In genomic region chr1:33714796-33715195, GRCm38 (mm10) we compare ENCODE assay signal across 12 mouse cellular contexts. TPM values are rescaled to one million over a fixed set of nuclear protein-coding genes. Genes with fewer than 3 reads are reported as not detected.
A peak's percentile ranks its signal among the peaks of the same experiment; 100 is the strongest.
DNase-seq lines count a peak whose midpoint lies in the region; ATAC-seq and TF ChIP-seq lines count a peak whose summit lies in the region.
"Had no signal": no experiment of that assay in that cellular context is flagged by ENCODE, and none has a peak within 500 bp of the region (broad histone marks: within the 10 kb centered on the region; RNA-seq: fewer than 3 reads in every experiment).

No protein-coding gene starts in this region.

- no peak for TF ChIP-seq POLR2A in limb, embryonic 14.5 days (IDR thresholded peaks at IDR 0.05; ENCODE audit: borderline replicate concordance, extremely low read depth, insufficient read depth, insufficient read length)

- H3K36me3 ChIP-seq in midbrain, embryonic 11.5 days (ENCODE audit: control insufficient read depth, insufficient read depth, low read length), result no peaks in the 10 kb centered on the region
- H3K36me3 ChIP-seq in midbrain, embryonic 16.5 days (ENCODE audit: control insufficient read depth, insufficient read depth, low read length), result no peaks in the 10 kb centered on the region
- no peaks in the 10 kb centered on the region for H3K36me3 ChIP-seq in limb, embryonic 14.5 days (ENCODE audit: control insufficient read depth, insufficient read depth, low read length)

- H3K27me3 ChIP-seq in midbrain, embryonic 11.5 days (ENCODE audit: control insufficient read depth, insufficient read depth, low read length), result no peaks in the 10 kb centered on the region
- no peaks in the 10 kb centered on the region for H3K27me3 ChIP-seq in midbrain, embryonic 16.5 days (ENCODE audit: control insufficient read depth, insufficient read depth, low read depth, low read length)
- no peaks in the 10 kb centered on the region for H3K27me3 ChIP-seq in limb, embryonic 14.5 days (ENCODE audit: control insufficient read depth, insufficient read depth, low read length)

- WGBS in midbrain, embryonic 11.5 days, result 9% methylated on average over 10 of the region's 10 CpGs
- 4% methylated on average over 10 of the region's 10 CpGs for WGBS in midbrain, embryonic 16.5 days
- 5% methylated on average over 10 of the region's 10 CpGs for WGBS in limb, embryonic 14.5 days

- peak; percentile 78 for DNase-seq in heart, adult 11 months
- no peak for DNase-seq in heart, postnatal 14 days
- no peak for DNase-seq in midbrain, embryonic 11.5 days (ENCODE audit: low spot score, missing footprints)
- peak; percentile 47 for DNase-seq in limb, embryonic 14.5 days (ENCODE audit: low spot score)
- no peak for DNase-seq in layer of hippocampus, postnatal 25 days (ENCODE audit: extremely low spot score in 1 of 2, low spot score in 1 of 2)
- DNase-seq in left cerebral cortex, adult 9 months (ENCODE audit: low spot score in 2 of 2), result no peak
- DNase-seq: cerebellum, postnatal 10 days; gastrocnemius, postnatal 14 days; layer of hippocampus, adult 9-11 months had no signal

- H3K9ac ChIP-seq in midbrain, embryonic 11.5 days (ENCODE audit: low read length), result no peak overlapping the region
- H3K9ac ChIP-seq in midbrain, embryonic 16.5 days (ENCODE audit: low read depth, low read length), result no peak overlapping the region
- H3K9ac ChIP-seq in limb, embryonic 14.5 days (ENCODE audit: low read depth, low read length, severe bottlenecking), result no peak overlapping the region

- no peaks in the 10 kb centered on the region for H3K9me3 ChIP-seq in midbrain, embryonic 11.5 days (ENCODE audit: control insufficient read depth, low read length)
- no peaks in the 10 kb centered on the region for H3K9me3 ChIP-seq in midbrain, embryonic 16.5 days (replicated peaks; ENCODE audit: control insufficient read depth, low read length, poor library complexity, severe bottlenecking)
- H3K9me3 ChIP-seq in limb, embryonic 14.5 days (ENCODE audit: control insufficient read depth, low read length), result no peaks in the 10 kb centered on the region

- peak overlapping the region; percentile 6; the same call in 1 of the 2 replicates for H3K4me2 ChIP-seq in midbrain, embryonic 11.5 days
- H3K4me2 ChIP-seq in midbrain, embryonic 16.5 days (ENCODE audit: low read length), result no peak overlapping the region
- H3K4me2 ChIP-seq in limb, embryonic 14.5 days (replicated peaks; ENCODE audit: low read depth, low read length, severe bottlenecking), result 0 out of 2 replicates have a peak overlapping the region, but pooled peaks have one; percentile 2

- intact Hi-C loops in heart, postnatal 14 days (cut with DNase I), result no loop called here

- ATAC-seq in midbrain, embryonic 11.5 days (ENCODE audit: low FRiP score), result peak; percentile 69
- no peak for ATAC-seq in midbrain, embryonic 16.5 days
- no peak for ATAC-seq in limb, embryonic 14.5 days (ENCODE audit: low FRiP score, low read depth)
- ATAC-seq in activated CD4-positive, CD25-positive, alpha-beta regulatory T cell, adult 4 months, result no peak

- H3K4me3 ChIP-seq in midbrain, embryonic 11.5 days (ENCODE audit: low read depth, low read length), result no peak overlapping the region
- no peak overlapping the region for H3K4me3 ChIP-seq in midbrain, embryonic 16.5 days (ENCODE audit: low read depth, low read length)
- no peak overlapping the region for H3K4me3 ChIP-seq in limb, embryonic 14.5 days (replicated peaks; ENCODE audit: low read length)

- no peak overlapping the region for H3K27ac ChIP-seq in midbrain, embryonic 11.5 days (ENCODE audit: low read depth, low read length)
- no peak overlapping the region for H3K27ac ChIP-seq in midbrain, embryonic 16.5 days (ENCODE audit: low read length)
- no peak overlapping the region for H3K27ac ChIP-seq in limb, embryonic 14.5 days (replicated peaks; ENCODE audit: low read depth, low read length)
- H3K27ac ChIP-seq: macrophage had no signal

- H3K4me1 ChIP-seq in midbrain, embryonic 11.5 days (ENCODE audit: control insufficient read depth, insufficient read depth, low read length), result no peaks in the 10 kb centered on the region
- H3K4me1 ChIP-seq in midbrain, embryonic 16.5 days (ENCODE audit: control insufficient read depth, insufficient read depth, low read length), result 0 out of 2 replicates have a peak, but pooled peaks cover 3% of the 10 kb centered on the region
- 0 out of 2 replicates have a peak, but pooled peaks cover 7% of the 10 kb centered on the region for H3K4me1 ChIP-seq in limb, embryonic 14.5 days (ENCODE audit: control insufficient read depth, insufficient read depth, low read length)

RNA-seq across cellular contexts. Expression of gene Rab23, which starts 4.9 kb away (rescaled TPM):
- total RNA-seq in heart, postnatal 14 days (2021), result 10 to 100 TPM; 10.8 to 11.5 TPM
- polyA plus RNA-seq in midbrain, embryonic 11.5 days (2014; fragmentation: Nextera tagmentation; extraction: Ambion mirVana), result 28.2 and 28.6 TPM in 2 replicates
- 33.3 and 35.9 TPM in 2 replicates for polyA plus RNA-seq in midbrain, embryonic 16.5 days (2015; fragmentation: Nextera tagmentation; extraction: Ambion mirVana)
- 22.4 and 24.6 TPM in 2 replicates for polyA plus RNA-seq in limb, embryonic 14.5 days (2012; rRNA removed)
- polyA plus RNA-seq in limb, embryonic 14.5 days (2014; fragmentation: Nextera tagmentation; extraction: Ambion mirVana), result 28.9 and 33.0 TPM in 2 replicates
- total RNA-seq in layer of hippocampus, postnatal 25 days (2021), result 10 to 100 TPM; 24.0 to 25.3 TPM
- polyA plus RNA-seq in activated CD4-positive, CD25-positive, alpha-beta regulatory T cell, adult 4 months (2017; shearing (Covaris generic)), result 1 to 10 TPM; 7.0 to 7.3 TPM

RNA-seq across cellular contexts. Expression of gene Bag2, which starts 42.8 kb away (rescaled TPM):
- total RNA-seq in heart, postnatal 14 days (2021), result 10 to 100 TPM; 31.5 to 37.6 TPM
- polyA plus RNA-seq in midbrain, embryonic 11.5 days (2014; fragmentation: Nextera tagmentation; extraction: Ambion mirVana), result 29.1 and 29.6 TPM in 2 replicates
- polyA plus RNA-seq in midbrain, embryonic 16.5 days (2015; fragmentation: Nextera tagmentation; extraction: Ambion mirVana), result 22.5 and 23.0 TPM in 2 replicates
- 39.1 and 41.3 TPM in 2 replicates for polyA plus RNA-seq in limb, embryonic 14.5 days (2012; rRNA removed)
- polyA plus RNA-seq in limb, embryonic 14.5 days (2014; fragmentation: Nextera tagmentation; extraction: Ambion mirVana), result 49.0 and 49.9 TPM in 2 replicates
- 1 to 10 TPM; 8.7 to 9.8 TPM for total RNA-seq in layer of hippocampus, postnatal 25 days (2021)
- 1 to 10 TPM; 1.7 to 4.7 TPM for polyA plus RNA-seq in activated CD4-positive, CD25-positive, alpha-beta regulatory T cell, adult 4 months (2017; shearing (Covaris generic))

RNA-seq across cellular contexts. Expression of gene Prim2, which starts 45.2 kb away (rescaled TPM):
- total RNA-seq in heart, postnatal 14 days (2021), result 1 to 10 TPM; 2.9 to 4.3 TPM
- 55.0 and 57.7 TPM in 2 replicates for polyA plus RNA-seq in midbrain, embryonic 11.5 days (2014; fragmentation: Nextera tagmentation; extraction: Ambion mirVana)
- 21.4 and 22.9 TPM in 2 replicates for polyA plus RNA-seq in midbrain, embryonic 16.5 days (2015; fragmentation: Nextera tagmentation; extraction: Ambion mirVana)
- 27.4 and 32.5 TPM in 2 replicates for polyA plus RNA-seq in limb, embryonic 14.5 days (2012; rRNA removed)
- 33.5 and 34.1 TPM in 2 replicates for polyA plus RNA-seq in limb, embryonic 14.5 days (2014; fragmentation: Nextera tagmentation; extraction: Ambion mirVana)
- total RNA-seq in layer of hippocampus, postnatal 25 days (2021), result 1 to 10 TPM; 5.1 to 5.2 TPM
- polyA plus RNA-seq in activated CD4-positive, CD25-positive, alpha-beta regulatory T cell, adult 4 months (2017; shearing (Covaris generic)), result 10 to 100 TPM; 24.2 to 31.5 TPM

Comparison
In these comparisons a context has a peak if more than half of its experiments do, and no peak if none do; other contexts are left out.
1. DNase-seq: peak in heart, adult 11 months (single experiment) and limb, embryonic 14.5 days (single experiment); none in heart, postnatal 14 days (0 of 2), midbrain, embryonic 11.5 days (single experiment), layer of hippocampus, postnatal 25 days (0 of 2) and left cerebral cortex, adult 9 months (0 of 2).